Mouse (Mus musculus): ENCODE results near the gene Phf21a.

The Phf21a gene

GRCm38 (mm10) chr2:92312542-92312941 lies 219.6 kb downstream of the Phf21a start:
- no peak for DNase-seq

- DNase-seq: no peak
Measured at GRCm38 (mm10) chr2:92314031-92314430, 221.1 kb downstream of the Phf21a start.

- DNase-seq: no peak
Measured at GRCm38 (mm10) chr2:92316652-92317051, 223.7 kb downstream of the Phf21a start.

DNA sequence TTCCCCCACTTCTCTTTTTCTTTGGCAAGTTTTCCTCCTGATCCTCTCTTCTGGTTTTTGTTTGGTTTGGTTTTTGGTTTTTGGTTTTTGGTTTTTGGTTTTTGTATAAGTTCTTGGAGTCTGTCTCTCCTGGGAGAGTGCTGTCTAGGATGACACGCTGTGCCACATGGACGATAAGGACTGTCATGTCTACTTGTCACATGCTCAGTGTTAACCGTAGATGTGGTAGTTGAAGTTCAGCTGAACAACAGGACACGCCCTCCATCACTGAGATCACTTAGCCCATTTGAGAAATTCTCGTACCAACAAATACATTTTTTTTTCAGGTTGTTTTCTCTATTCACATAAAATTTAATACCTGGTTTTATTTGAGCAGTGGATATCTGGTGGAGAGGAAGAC lies 224.3 kb downstream of the Phf21a start:
- no peak for DNase-seq

GRCm38 (mm10) chr2:92322669-92323068 lies 229.8 kb downstream of the Phf21a start:
- no peak for DNase-seq

DNA sequence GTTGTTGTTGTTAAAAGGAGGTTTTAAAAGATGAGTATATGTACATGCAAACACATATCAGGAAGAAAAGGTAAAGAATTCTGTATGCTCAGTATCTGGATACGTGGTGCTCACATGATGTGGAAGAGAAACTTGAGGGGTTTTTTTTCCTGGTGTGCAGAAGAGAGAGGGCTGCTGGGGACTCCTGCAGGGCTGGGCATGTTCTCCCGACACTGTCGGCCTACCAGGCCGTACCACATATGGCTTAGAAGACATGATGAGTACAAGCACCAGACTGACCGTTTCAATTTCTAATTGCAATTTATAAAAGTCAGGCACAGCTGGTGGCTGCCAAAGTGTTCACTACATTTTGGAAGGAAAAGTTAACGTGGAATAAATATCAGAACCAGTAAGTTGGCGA lies 232.8 kb downstream of the Phf21a start:
- no peak for DNase-seq

GRCm38 (mm10) chr2:92326221-92326620 lies 233.3 kb downstream of the Phf21a start:
- no peak for DNase-seq

GRCm38 (mm10) chr2:92327601-92328000 lies 234.7 kb downstream of the Phf21a start:
- DNase-seq: no peak

- no peak for DNase-seq
Measured at GRCm38 (mm10) chr2:92328206-92328605, 235.3 kb downstream of the Phf21a start.

GRCm38 (mm10) chr2:92330840-92331239 lies 237.9 kb downstream of the Phf21a start:
- peak; percentile 13 for DNase-seq

DNA sequence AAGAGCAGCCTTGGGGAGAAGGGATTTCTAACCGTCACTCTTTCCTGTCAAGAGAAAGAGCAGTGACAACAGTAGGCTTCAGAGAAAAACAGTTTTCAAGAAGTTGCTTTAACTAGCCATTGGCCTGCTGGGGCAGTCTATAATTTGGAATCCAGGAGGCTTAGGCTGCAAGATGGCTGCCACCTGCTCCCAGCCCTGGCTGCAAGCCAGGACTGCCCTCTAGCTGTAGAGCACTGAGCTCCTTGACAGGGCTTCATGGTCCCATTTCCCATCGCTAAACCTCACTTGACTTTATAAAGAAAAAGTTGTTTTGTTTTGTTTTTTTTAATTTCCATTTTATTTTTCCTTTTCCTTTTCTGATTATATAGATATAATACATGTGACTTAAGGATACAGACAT lies 238.5 kb downstream of the Phf21a start:
- peak; percentile 36 for DNase-seq

DNA sequence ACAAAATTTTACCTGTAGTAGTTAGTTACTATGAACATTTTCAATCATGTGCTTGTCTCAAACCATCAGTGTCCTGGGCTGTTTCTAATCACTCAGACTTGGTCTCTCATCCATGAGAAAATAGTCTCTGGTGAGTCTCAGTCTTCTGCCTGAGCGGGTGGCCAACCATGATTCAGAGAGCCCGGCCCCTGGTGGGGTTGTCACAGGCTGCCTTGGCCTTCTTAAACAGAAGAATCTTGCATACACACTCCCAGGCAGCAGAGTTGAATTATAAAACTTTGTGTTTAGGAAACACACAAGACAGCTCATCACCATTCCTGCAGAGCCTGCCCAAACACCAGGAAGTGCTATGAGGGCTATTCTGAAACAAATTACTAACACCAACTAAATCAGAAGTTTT lies 239.0 kb downstream of the Phf21a start:
- no peak for DNase-seq

GRCm38 (mm10) chr2:92342418-92342817 lies 249.5 kb downstream of the Phf21a start:
- no peak for DNase-seq

GRCm38 (mm10) chr2:92347191-92347590 lies 254.3 kb downstream of the Phf21a start:
- DNase-seq: no peak

DNA sequence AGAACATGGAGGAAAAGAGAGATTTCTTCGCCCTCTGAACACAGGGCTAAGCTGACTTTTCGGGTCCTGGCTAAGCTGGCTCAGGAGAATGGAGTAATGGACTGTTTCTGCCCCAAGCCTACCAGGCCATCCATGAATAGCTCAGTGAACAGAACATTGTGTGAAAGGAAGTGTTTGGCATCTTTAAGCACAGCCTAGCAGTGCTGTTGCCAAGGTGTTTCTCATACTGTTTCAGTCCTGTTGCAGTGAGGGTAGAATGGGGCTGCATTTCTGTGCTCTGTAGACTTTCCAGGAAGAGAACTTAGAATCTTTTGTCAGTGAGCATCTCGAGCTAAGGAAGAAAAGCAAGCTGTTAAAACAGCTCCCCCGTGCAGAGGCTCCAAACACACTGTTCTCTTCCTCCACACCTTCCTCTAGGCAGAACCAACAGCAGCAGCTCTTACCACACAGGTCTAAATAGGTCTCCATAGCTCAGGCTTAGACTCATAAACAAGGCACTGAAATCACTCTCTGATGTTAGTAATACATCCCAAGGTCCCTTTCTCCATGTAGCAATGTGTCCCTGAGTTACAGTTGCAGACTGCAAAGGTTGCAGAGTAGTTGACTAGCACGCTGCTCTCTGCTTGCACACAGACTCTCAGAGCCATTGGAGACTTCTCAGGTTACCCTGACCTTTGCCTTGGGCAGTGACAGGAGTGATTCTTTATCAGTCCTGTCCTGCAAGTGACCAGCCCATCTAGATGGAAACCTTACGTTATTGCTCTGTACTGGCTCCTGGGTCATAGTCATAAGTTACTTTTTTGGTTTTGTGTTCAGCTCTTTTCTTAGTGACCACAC lies 256.9 kb downstream of the Phf21a start:
- no peak for DNase-seq

GRCm38 (mm10) chr2:92350686-92351085 lies 257.8 kb downstream of the Phf21a start:
- DNase-seq: no peak

DNA sequence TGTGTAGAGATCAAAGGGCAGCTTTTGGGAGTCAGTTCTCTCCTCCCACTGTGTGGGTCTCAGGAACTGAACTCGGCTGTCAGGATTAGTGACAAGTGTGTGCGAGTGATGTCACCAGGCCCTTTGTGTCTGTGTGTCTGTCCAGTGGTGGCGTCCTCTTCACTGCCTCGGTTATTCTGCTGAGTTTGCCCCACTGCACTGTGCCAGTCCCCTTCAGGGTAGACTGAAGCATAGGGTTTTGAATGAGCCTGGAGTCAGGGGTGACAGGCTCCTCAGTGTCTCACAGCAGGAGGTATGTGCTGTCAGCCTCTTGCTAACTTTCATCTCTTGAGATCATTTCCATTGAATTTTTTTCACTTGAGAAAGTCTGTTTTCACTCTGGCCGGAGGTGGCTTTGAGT lies 260.5 kb downstream of the Phf21a start:
- no peak for DNase-seq

DNA sequence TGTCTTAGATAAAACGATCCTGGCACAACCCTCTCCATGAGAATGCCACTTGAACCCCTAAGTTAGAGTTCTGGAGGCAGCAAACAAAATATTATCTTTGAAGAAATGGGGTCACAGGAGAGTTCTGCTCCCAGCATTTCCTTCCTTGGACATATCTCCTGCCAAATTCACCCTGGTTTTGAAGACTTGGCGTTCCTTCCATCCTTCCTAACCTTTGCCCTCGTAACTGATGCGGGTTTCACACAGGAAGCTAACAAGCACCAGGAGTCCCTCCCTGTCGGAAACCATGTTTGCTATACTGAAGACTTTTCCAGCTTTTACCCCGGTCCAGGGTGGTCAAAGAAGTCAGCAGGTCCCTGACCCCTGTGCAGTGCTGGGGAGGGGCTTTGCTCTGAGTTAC lies 261.3 kb downstream of the Phf21a start:
- no peak for DNase-seq

DNA sequence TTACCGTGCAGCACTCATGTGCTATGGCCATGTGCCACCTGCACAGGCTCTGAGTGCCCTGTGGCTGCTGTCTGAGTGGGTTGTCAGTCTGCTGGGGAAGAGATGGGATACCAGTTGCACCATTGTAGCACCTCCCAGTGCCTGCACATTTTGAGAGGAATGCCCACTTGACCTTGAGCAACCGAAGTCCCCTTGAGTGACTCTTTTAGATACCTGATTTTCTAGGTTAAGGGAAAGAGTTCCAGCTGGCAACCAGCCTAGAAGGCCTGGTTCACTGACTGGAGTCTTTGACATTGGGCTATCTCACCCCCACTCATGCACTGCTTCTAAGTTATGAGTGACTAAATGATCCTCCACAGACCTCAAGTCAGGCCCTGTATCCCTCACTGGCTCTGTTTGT lies 266.4 kb downstream of the Phf21a start:
- DNase-seq: no peak

DNA sequence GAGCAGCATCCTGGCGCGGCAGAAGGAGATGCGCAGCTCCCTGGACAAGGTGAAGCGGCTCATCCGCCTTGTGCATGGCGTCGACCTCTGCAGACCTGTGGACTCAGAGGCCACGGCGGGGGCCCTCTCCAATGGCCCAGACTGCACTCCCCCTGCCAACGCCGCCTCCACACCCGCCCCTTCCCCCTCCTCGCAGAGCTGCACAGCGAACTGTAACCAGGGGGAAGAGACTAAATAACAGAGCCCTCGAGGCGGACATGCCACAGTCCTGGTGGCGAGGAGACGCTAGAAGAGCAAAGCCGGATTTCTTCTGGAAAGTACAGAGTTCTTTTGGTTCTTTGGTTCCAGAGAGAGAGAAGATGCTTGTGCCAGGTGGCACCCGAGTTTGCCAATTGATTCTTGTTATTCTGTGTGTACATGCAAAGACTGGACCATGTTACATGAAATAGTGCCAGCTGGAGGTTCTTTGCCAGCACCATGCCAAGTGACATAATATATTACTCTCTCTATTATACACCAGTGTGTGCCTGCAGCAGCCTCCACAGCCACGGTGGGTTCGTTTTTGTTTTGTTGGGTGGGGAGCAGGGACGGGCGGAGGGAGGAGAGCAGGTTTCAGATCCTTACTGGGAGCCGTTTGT lies 267.4 kb downstream of the Phf21a start:
- DNase-seq: no peak

DNA sequence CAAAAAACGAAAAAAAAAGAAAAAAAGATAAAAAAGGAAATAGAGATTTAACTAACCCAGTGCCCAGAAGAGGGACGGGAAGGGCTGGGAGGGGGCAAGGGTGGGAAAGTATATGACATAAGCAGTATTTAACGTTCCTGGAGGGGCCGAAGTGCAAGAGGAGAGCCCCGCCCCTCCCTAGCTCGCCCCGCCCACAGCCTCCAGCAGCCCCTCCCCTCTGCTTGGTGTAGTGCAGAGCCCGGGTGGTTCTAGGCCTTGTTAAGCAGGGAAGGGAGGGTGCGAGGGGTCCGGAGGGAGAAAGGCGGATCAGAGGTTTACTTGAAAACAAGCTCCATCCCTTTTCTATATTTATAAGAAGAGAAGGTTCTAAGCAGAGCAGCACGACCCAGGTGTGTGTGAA lies 268.0 kb downstream of the Phf21a start:
- no peak for DNase-seq

GRCm38 (mm10) chr2:92361795-92362194 lies 268.9 kb downstream of the Phf21a start:
- DNase-seq: no peak

DNA sequence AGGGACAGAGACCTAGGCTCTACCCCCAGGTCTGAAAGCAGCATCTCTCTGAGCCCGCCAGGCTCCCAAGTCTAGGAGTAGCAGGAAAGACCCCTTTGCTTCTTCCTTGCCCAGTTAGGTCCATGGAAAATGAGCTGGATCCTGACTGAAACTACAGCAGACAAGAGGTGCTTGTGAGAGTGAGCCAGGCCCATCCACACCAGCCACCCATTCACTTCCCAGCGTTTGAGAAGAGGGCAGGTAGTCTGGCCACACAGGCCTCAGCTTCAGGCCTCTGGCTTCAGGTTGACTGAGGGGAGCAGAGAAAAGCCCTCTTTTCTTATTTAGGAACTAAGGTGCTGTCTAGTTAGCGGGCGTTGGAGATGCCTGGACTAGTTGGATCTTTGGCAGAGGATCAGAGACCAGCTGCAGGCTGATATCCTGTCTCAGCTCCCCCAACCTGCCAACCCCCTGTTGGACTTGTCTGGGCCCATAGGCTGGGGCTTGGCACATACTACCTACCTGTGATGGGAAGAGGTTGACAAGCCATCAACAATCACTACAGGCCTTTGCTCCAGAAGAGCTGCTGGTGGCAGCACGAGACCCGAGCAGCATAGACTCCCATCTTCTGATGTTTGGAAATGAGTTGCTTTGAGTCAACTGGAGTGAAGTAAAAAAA lies 269.8 kb downstream of the Phf21a start:
- no peak for DNase-seq

- no peak for DNase-seq
Measured at GRCm38 (mm10) chr2:92364086-92364485, 271.2 kb downstream of the Phf21a start.
